Mouse (Mus musculus) lung, postnatal 0 days (tissue): ENCODE measurements around the gene Clcnka. TPM values are rescaled to one million over a fixed set of nuclear protein-coding genes. Genes with fewer than 3 reads are reported as not detected.

Experiments
- ATAC-seq: fragments of 200-750 bp; cut with Nextera tagmentation; 2 replicates; pipeline ENCODE4 v1.8.0; 2017; ENCODE audit warnings: moderate library complexity
- DNase-seq: peaks from one replicate; pipeline ENCODE4 v3.0.0-alpha.2; 2016; ENCODE audit warnings: low spot score
- H3K27ac ChIP-seq: fragments of 300-500 bp; sonication (generic); 2 replicates; pipeline ENCODE4 v1.5.1; 2014; ENCODE audit warnings: antibody characterized with exemption, mild to moderate bottlenecking, low read length, mixed read lengths
- H3K27me3 ChIP-seq: fragments of 300-500 bp; sonication (generic); replicated peaks from 2 replicates; pipeline ENCODE4 v1.6.1; 2014; ENCODE audit warnings: low read length, mixed read lengths; ENCODE audit not compliant: insufficient read depth
- H3K36me3 ChIP-seq: fragments of 300-500 bp; sonication (generic); 2 replicates; pipeline ENCODE4 v1.6.1; 2014; ENCODE audit warnings: low read length, mixed read lengths; ENCODE audit not compliant: insufficient read depth
- H3K4me1 ChIP-seq: fragments of 300-500 bp; sonication (generic); 2 replicates; pipeline ENCODE4 v1.6.1; 2014; ENCODE audit warnings: antibody characterized with exemption, low read depth, low read length, mixed read lengths; ENCODE audit not compliant: insufficient read depth
- H3K4me2 ChIP-seq: fragments of 300-500 bp; sonication (generic); replicated peaks from 2 replicates; pipeline ENCODE4 v1.6.1; 2014; ENCODE audit warnings: low read depth, mild to moderate bottlenecking, low read length, moderate library complexity, mixed read lengths
- H3K4me3 ChIP-seq: fragments of 300-500 bp; sonication (generic); 2 replicates; pipeline ENCODE4 v1.5.1; 2014; ENCODE audit warnings: low read depth, low read length
- H3K9ac ChIP-seq: fragments of 300-500 bp; sonication (generic); replicated peaks from 2 replicates; pipeline ENCODE4 v1.6.1; 2014; ENCODE audit warnings: low read depth, mild to moderate bottlenecking
- H3K9me3 ChIP-seq: fragments of 300-500 bp; sonication (generic); 2 replicates; pipeline ENCODE4 v1.6.1; 2016; ENCODE audit warnings: low read length, mixed read lengths
- CTCF ChIP-seq: IDR thresholded peaks from 2 replicates; pipeline ENCODE4 v1.5.1; 2016; ENCODE audit warnings: antibody characterized with exemption, mild to moderate bottlenecking
- EP300 ChIP-seq: IDR thresholded peaks from 2 replicates; pipeline ENCODE4 v1.6.1; 2016; ENCODE audit warnings: antibody characterized with exemption, mild to moderate bottlenecking, control low read depth
- WGBS: fragments of 180-500 bp; shearing (Covaris S2); extraction: QIAGEN DNeasy Blood & Tissue Kit; methylation state at CpG from one replicate; pipeline ENCODE4 v1.1.7; 2014; 5-methylcytosine and 5-hydroxymethylcytosine counted together
- polyA plus RNA-seq: library from polyadenylated mRNA; unstranded; fragments of >200 nt; fragmentation: Nextera tagmentation; extraction: Ambion mirVana; gene quantifications from 2 replicates; pipeline ENCODE4 v1.2.1, GENCODE M21; 2015

Gene Clcnka
- polyA plus RNA-seq, 1 experiment from 2014 or later: 0.11 TPM

DNA sequence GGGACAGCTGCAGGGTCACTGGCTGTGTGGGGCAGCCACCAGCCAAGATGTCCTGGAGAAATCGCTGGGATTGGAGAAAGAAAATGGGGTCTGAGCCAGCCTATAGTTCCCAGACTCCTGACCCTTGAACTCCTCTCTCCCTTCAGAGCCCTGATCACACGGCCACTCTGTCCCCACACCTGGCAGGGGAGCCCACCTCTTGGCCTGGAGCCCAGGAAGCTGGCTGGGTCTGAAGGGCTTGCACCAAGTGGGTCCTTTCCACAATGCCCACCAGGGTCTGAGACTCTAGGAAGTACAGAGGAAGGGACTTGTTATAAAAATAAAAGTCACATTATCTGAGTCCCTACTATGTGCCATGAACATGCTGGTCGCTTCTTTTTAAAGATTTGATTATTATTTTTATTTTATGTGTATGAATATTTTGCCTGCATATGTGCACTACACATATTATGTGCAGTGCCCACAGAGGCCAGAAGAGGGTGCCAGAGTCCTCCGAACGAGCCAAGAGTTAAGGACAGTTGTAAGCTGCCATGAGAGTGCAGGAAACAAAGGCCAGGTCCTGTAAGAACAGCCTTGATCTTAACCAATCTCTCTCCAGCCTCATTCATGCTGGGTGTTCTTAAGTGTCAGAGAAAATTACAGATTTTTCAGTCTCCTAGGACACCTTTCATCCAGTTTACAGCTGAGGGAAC, 11.3 kb downstream of the Clcnka start:
- Histone ChIP-seq H3K4me3 (no peak overlapping the region), H3K27me3 (peaks cover 6% of the 10 kb centered on the region; the same call in 1 of the 2 replicates), H3K4me2 (no peak overlapping the region), H3K36me3 (no peaks in the 10 kb centered on the region), H3K4me1 (peaks cover 6% of the 10 kb centered on the region), H3K9me3 (no peaks in the 10 kb centered on the region), H3K9ac (no peak overlapping the region), H3K27ac (no peak overlapping the region)
- peak; percentile 69 for ATAC-seq
- DNase-seq: peak; percentile 82
- WGBS: 15% methylated on average over 5 of the region's 5 CpGs
- TF ChIP-seq CTCF (peak; percentile 85), EP300 (no peak)

DNA sequence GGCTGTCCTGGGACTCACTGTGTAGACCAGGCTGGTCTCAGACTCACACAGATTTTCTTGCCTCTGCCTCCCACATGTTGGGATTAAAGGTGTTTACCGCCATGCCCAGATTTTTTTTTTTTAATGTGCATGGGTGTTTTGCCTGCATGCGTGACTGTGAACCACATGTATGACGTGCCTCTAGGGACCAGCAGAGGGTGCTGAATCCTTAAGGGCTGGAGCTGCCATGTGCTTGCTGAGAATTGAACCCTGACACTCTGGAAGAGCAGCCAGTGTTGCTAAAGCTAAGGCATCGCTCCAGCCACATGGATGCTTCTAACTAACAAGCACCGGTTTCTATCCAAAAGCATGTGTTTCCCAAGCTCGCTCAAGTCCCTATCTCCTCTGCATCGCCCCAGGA, 12.4 kb downstream of the Clcnka start:
- TF ChIP-seq CTCF: peak; percentile 15
- TF ChIP-seq EP300: no peak
- H3K4me2 ChIP-seq: no peak overlapping the region
- 73% methylated on average over 7 of the region's 7 CpGs for WGBS
- no peak overlapping the region for H3K27ac ChIP-seq
- no peak overlapping the region for H3K4me3 ChIP-seq
- no peaks in the 10 kb centered on the region for H3K36me3 ChIP-seq
- no peak overlapping the region for H3K9ac ChIP-seq
- H3K9me3 ChIP-seq: no peaks in the 10 kb centered on the region
- ATAC-seq (no peak), DNase-seq (no peak)
- H3K4me1 ChIP-seq: peaks cover 7% of the 10 kb centered on the region
- H3K27me3 ChIP-seq: peaks cover 8% of the 10 kb centered on the region; the same call in 1 of the 2 replicates

DNA sequence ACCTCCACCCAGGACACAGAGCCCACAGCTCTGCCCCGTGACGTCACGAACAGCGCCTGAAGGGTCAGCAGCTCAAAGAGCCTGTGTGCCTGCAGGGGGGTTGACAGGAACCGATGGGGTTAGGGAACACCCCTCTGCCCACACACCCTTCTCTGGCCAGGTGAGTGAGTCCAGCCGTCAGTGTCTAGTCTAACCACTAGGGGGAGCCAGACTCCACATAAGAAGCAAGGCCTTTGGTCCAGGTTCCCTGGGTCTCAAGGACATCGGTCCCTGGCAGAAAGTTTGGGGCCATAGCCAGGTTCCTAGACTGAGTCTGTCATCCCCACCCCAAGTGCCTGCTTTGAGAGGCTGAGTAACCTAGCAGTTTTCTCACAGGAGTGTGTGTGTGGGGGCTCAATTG, 13.2 kb downstream of the Clcnka start:
- Histone ChIP-seq H3K9ac (no peak overlapping the region), H3K4me3 (no peak overlapping the region), H3K4me1 (peaks cover 7% of the 10 kb centered on the region), H3K27me3 (peaks cover 8% of the 10 kb centered on the region; the same call in 1 of the 2 replicates), H3K27ac (no peak overlapping the region), H3K36me3 (no peaks in the 10 kb centered on the region), H3K9me3 (no peaks in the 10 kb centered on the region), H3K4me2 (no peak overlapping the region)
- DNase-seq (peak; percentile 76), ATAC-seq (peak; percentile 55)
- TF ChIP-seq CTCF (peak; percentile 94), EP300 (no peak)
- 0% methylated on average over 4 of the region's 7 CpGs for WGBS

DNA sequence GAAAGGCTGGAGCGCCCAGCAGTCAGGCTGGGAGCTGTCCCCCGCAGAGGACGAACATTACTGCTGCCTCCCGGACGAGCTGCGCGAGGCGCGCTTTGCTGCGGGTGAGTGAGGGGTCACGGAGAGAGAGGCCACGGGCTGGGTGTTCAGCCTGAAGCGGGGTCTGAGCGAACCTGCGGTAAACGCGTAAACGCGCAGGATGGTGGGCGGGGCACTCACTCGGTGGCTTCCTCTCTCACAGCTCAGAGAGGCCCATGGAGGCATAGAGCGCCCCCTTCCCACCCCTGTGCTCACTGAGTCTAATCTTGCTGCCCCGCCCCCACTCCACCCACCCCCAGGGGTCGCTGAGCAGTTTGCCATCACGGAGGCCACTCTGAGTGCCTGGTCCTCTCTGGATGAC, 16.1 kb downstream of the Clcnka start:
- TF ChIP-seq CTCF (no peak), EP300 (no peak)
- H3K4me1 ChIP-seq: peaks cover 7% of the 10 kb centered on the region
- H3K4me3 ChIP-seq: peak overlapping the region; percentile 8; the same call in 1 of the 2 replicates
- DNase-seq (no peak), ATAC-seq (peak; percentile 10)
- H3K4me2 ChIP-seq: peak overlapping the region; percentile 59
- no peaks in the 10 kb centered on the region for H3K36me3 ChIP-seq
- H3K9me3 ChIP-seq: no peaks in the 10 kb centered on the region
- WGBS: 1% methylated on average over 24 of the region's 25 CpGs
- H3K27ac ChIP-seq: no peak overlapping the region
- peaks cover 8% of the 10 kb centered on the region; the same call in 1 of the 2 replicates for H3K27me3 ChIP-seq
- no peak overlapping the region for H3K9ac ChIP-seq

DNA sequence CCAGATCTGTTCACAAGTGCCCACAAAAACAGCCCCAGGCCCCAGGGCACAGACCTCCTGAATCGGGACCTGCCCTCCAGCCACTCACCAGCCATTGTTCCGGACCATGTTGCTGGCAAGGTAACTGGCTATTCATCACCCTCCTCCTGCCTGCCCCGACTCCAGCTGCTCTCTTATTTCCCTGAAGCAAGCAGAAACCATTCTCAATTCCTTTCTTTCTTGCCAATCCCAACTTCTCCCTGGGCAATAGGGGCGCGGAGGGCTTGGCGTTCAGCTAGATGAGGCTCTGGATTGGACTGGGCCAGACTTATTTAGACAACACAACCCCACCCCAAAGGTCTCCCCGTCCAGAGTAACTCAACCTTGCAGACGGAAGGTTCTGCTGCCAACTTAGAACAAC, 18.9 kb downstream of the Clcnka start:
- no peak for DNase-seq
- 69% methylated on average over 8 of the region's 8 CpGs for WGBS
- Histone ChIP-seq H3K9ac (no peak overlapping the region), H3K27me3 (peaks cover 8% of the 10 kb centered on the region; the same call in 1 of the 2 replicates), H3K4me1 (peaks cover 7% of the 10 kb centered on the region), H3K4me3 (no peak overlapping the region), H3K4me2 (no peak overlapping the region), H3K27ac (no peak overlapping the region), H3K9me3 (no peaks in the 10 kb centered on the region), H3K36me3 (no peaks in the 10 kb centered on the region)
- TF ChIP-seq EP300: no peak
- no peak for TF ChIP-seq CTCF
- no peak for ATAC-seq

DNA sequence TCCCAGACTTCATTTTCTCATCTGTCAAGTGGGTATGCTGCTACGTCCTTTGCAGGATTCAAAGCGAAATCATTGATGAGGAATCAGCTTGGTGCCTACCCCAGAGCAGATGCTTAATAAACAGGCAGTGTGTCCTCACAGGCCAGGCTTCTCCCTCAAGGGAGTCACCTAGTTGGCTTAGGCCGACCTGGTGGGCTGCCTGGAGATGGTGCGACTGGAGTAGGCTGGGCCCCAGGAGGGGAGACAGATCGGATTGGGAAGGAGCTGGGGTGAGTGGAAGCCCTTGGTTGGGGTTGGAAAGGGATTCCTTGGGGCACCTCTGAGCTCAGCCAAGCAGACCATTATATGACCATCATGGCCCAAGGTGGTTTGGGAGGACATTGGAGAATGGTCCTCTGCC, 26.1 kb downstream of the Clcnka start:
- ATAC-seq (no peak), DNase-seq (no peak)
- Histone ChIP-seq H3K27me3 (0 out of 2 replicates have a peak, but pooled peaks cover 5% of the 10 kb centered on the region), H3K4me1 (no peaks in the 10 kb centered on the region), H3K9ac (no peak overlapping the region), H3K27ac (no peak overlapping the region), H3K9me3 (no peaks in the 10 kb centered on the region), H3K36me3 (no peaks in the 10 kb centered on the region), H3K4me3 (no peak overlapping the region), H3K4me2 (no peak overlapping the region)
- WGBS: 87% methylated on average over 5 of the region's 5 CpGs
- no peak for TF ChIP-seq EP300
- TF ChIP-seq CTCF: no peak
